ENCODE assay signal across 18 mouse cellular contexts in the genomic region with DNA sequence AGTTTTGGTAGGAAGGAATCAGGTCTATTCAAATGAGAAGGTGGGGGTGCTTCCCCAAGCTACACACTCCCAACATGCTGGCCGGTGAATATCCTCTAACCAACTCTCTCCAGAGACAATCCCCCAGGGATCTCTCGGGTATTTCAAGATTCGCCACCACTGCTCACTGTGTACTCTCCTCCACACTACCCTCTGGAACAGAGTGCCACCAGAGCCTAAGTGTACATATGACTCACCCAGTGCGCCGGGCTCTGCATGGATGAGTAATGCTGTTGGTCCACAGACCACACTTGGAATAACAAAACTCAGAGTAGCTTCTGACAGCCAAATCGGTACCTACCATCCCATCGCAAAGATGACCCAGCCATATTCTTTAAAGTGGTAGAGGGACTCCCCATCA. TPM values are rescaled to one million over a fixed set of nuclear protein-coding genes. Genes with fewer than 3 reads are reported as not detected.
A peak's percentile ranks its signal among the peaks of the same experiment; 100 is the strongest.
DNase-seq lines count a peak whose midpoint lies in the region; ATAC-seq and TF ChIP-seq lines count a peak whose summit lies in the region.
"Had no signal": no experiment of that assay in that cellular context is flagged by ENCODE, and none has a peak within 500 bp of the region (broad histone marks: within the 10 kb centered on the region; RNA-seq: fewer than 3 reads in every experiment).

No protein-coding gene starts in this region.

- H3K9me3 ChIP-seq in hindbrain, postnatal 0 days (ENCODE audit: low read length) = no peaks in the 10 kb centered on the region
- H3K9me3 ChIP-seq in hindbrain, embryonic 14.5 days (ENCODE audit: control insufficient read depth, low read length) = no peaks in the 10 kb centered on the region
- no peaks in the 10 kb centered on the region for H3K9me3 ChIP-seq in stomach, postnatal 0 days (ENCODE audit: control insufficient read depth, low read length)
- H3K9me3 ChIP-seq: heart, embryonic 15.5 days; limb, embryonic 15.5 days had no signal

- ATAC-seq in hindbrain, postnatal 0 days = no peak
- ATAC-seq in hindbrain, embryonic 14.5 days (ENCODE audit: low FRiP score) = no peak
- peak; percentile 87 for ATAC-seq in stomach, postnatal 0 days (ENCODE audit: low FRiP score, low TSS enrichment)
- ATAC-seq: intestine, postnatal 0 days had no signal

- H3K4me1 ChIP-seq in hindbrain, postnatal 0 days (ENCODE audit: insufficient read depth, low read length) = 0 out of 2 replicates have a peak, but pooled peaks cover 4% of the 10 kb centered on the region
- peaks cover 40% of the 10 kb centered on the region for H3K4me1 ChIP-seq in hindbrain, embryonic 14.5 days (replicated peaks; ENCODE audit: control insufficient read depth, insufficient read depth, low read length)
- no peaks in the 10 kb centered on the region for H3K4me1 ChIP-seq in stomach, postnatal 0 days (replicated peaks; ENCODE audit: control insufficient read depth, insufficient read depth)
- peaks cover 4% of the 10 kb centered on the region; the same call in 1 of the 2 replicates for H3K4me1 ChIP-seq in lung, adult 2 months (ENCODE audit: control insufficient read depth, insufficient read depth, low read length)

- TF ChIP-seq EP300 in stomach, postnatal 0 days (optimal IDR thresholded peaks at IDR 0.05) = no peak

- no peak for TF ChIP-seq CTCF in hindbrain, postnatal 0 days (IDR thresholded peaks at IDR 0.05; ENCODE audit: low read depth)
- no peak for TF ChIP-seq CTCF in stomach, postnatal 0 days (IDR thresholded peaks at IDR 0.05; ENCODE audit: low read depth)
- TF ChIP-seq CTCF in lung, adult 2 months (IDR thresholded peaks at IDR 0.05; ENCODE audit: insufficient read depth, low read length) = no peak

- no peak overlapping the region for H3K4me2 ChIP-seq in hindbrain, postnatal 0 days (ENCODE audit: low read depth, low read length)
- no peak overlapping the region for H3K4me2 ChIP-seq in hindbrain, embryonic 14.5 days (replicated peaks)
- no peak overlapping the region for H3K4me2 ChIP-seq in stomach, postnatal 0 days (replicated peaks; ENCODE audit: low read depth)
- H3K4me2 ChIP-seq: heart, embryonic 15.5 days; limb, embryonic 15.5 days had no signal

- WGBS in hindbrain, postnatal 0 days = 82% methylated on average over 7 of the region's 7 CpGs
- WGBS in hindbrain, embryonic 14.5 days = 75% methylated on average over 7 of the region's 7 CpGs
- WGBS in stomach, postnatal 0 days = 64% methylated on average over 7 of the region's 7 CpGs
- whole genome bisulfite sequencing in lung, adult 2 months = 78% methylated on average over 7 of the region's 7 CpGs

- no peak overlapping the region for H3K9ac ChIP-seq in hindbrain, postnatal 0 days (replicated peaks; ENCODE audit: low read length)
- H3K9ac ChIP-seq in hindbrain, embryonic 14.5 days = no peak overlapping the region
- no peak overlapping the region for H3K9ac ChIP-seq in stomach, postnatal 0 days (ENCODE audit: low read length)
- H3K9ac ChIP-seq: heart, embryonic 15.5 days; limb, embryonic 15.5 days had no signal

- DNase-seq in hindbrain, postnatal 0 days (ENCODE audit: low spot score) = peak; percentile 1
- no peak for DNase-seq in hindbrain, embryonic 14.5 days (ENCODE audit: low spot score)
- peak; percentile 15 to 25 for DNase-seq in urinary bladder, adult 18-20 months (ENCODE audit: low spot score in 2 of 2)
- no peak for DNase-seq in urinary bladder, postnatal 25 days (ENCODE audit: low spot score)
- DNase-seq in adrenal gland, adult 8-10 months = peak; percentile 58
- peak; percentile 52 for DNase-seq in stomach, postnatal 0 days (ENCODE audit: low spot score)
- DNase-seq in lung, adult 2 months = no peak
- DNase-seq in cerebellum, adult 9-11 months = no peak
- DNase-seq: cerebellum, adult 18-20 months; embryo, embryonic 11 days; heart, adult 11 months; kidney, postnatal 14 days; lung, adult 18-20 months had no signal

- H3K27me3 ChIP-seq in hindbrain, postnatal 0 days (ENCODE audit: insufficient read depth, low read length) = no peaks in the 10 kb centered on the region
- H3K27me3 ChIP-seq in hindbrain, embryonic 14.5 days (ENCODE audit: control insufficient read depth, insufficient read depth, low read length) = no peaks in the 10 kb centered on the region
- no peaks in the 10 kb centered on the region for H3K27me3 ChIP-seq in stomach, postnatal 0 days (ENCODE audit: control insufficient read depth, insufficient read depth, low read length)

- TF ChIP-seq POLR2A in lung, adult 2 months (IDR thresholded peaks at IDR 0.05; ENCODE audit: borderline replicate concordance, extremely low read depth, low read depth, low read length) = no peak

- H3K36me3 ChIP-seq in hindbrain, postnatal 0 days (ENCODE audit: insufficient read depth, low read length) = peaks cover 7% of the 10 kb centered on the region; the same call in 1 of the 2 replicates
- H3K36me3 ChIP-seq in hindbrain, embryonic 14.5 days (replicated peaks; ENCODE audit: control insufficient read depth, insufficient read depth) = peaks cover 32% of the 10 kb centered on the region
- no peaks in the 10 kb centered on the region for H3K36me3 ChIP-seq in stomach, postnatal 0 days (ENCODE audit: control insufficient read depth, insufficient read depth, low read length)
- H3K36me3 ChIP-seq: heart, embryonic 15.5 days had no signal

- no peak overlapping the region for H3K27ac ChIP-seq in hindbrain, postnatal 0 days
- no peak overlapping the region for H3K27ac ChIP-seq in hindbrain, embryonic 14.5 days
- H3K27ac ChIP-seq in stomach, postnatal 0 days (replicated peaks) = no peak overlapping the region
- H3K27ac ChIP-seq: heart, embryonic 15.5 days; limb, embryonic 15.5 days had no signal

- H3K4me3 ChIP-seq in hindbrain, postnatal 0 days (ENCODE audit: low read length) = no peak overlapping the region
- no peak overlapping the region for H3K4me3 ChIP-seq in hindbrain, embryonic 14.5 days (replicated peaks; ENCODE audit: low read length)
- H3K4me3 ChIP-seq in stomach, postnatal 0 days (ENCODE audit: low read depth, low read length) = no peak overlapping the region
- no peak overlapping the region for H3K4me3 ChIP-seq in lung, adult 2 months (replicated peaks; ENCODE audit: extremely low read depth, low read depth, low read length)
- H3K4me3 ChIP-seq: erythroblast, embryonic 14.5 days; heart, embryonic 15.5 days; limb, embryonic 15.5 days; megakaryocyte, embryonic 14.5 days had no signal

RNA-seq across cellular contexts. Expression of a gene that starts 5.4 kb away (rescaled TPM):
- 1,247 and 1,290 TPM in 2 replicates for total RNA-seq in hindbrain, postnatal 0 days (2014; rRNA removed)
- 675 and 695 TPM in 2 replicates for polyA plus RNA-seq in hindbrain, postnatal 0 days (2015; fragmentation: Nextera tagmentation; extraction: Ambion mirVana)
- polyA plus RNA-seq in hindbrain, embryonic 14.5 days (2014; fragmentation: Nextera tagmentation; extraction: Ambion mirVana) = 525 and 527 TPM in 2 replicates
- 100 to 1,000 TPM in 2 of 4 experiments, 10 to 100 TPM in 2; 40.6 to 123 (median 83.0) TPM for total RNA-seq in adrenal gland, adult 8-10 months (2022)
- 31.4 and 38.5 TPM in 2 replicates for polyA plus RNA-seq in stomach, postnatal 0 days (2015; fragmentation: Nextera tagmentation; extraction: Ambion mirVana)
- 35.8 and 51.4 TPM in 2 replicates for polyA plus RNA-seq in lung, adult 2 months (2012; rRNA removed)

RNA-seq across cellular contexts. Expression of a gene that starts 27.7 kb away (rescaled TPM):
- 62.6 and 78.9 TPM in 2 replicates for total RNA-seq in hindbrain, postnatal 0 days (2014; rRNA removed)
- polyA plus RNA-seq in hindbrain, postnatal 0 days (2015; fragmentation: Nextera tagmentation; extraction: Ambion mirVana) = 31.5 and 34.8 TPM in 2 replicates
- polyA plus RNA-seq in hindbrain, embryonic 14.5 days (2014; fragmentation: Nextera tagmentation; extraction: Ambion mirVana) = 28.1 and 33.8 TPM in 2 replicates
- total RNA-seq in adrenal gland, adult 8-10 months (2022) = 10 to 100 TPM; 32.5 to 43.7 (median 39.8) TPM
- 25.1 and 26.1 TPM in 2 replicates for polyA plus RNA-seq in stomach, postnatal 0 days (2015; fragmentation: Nextera tagmentation; extraction: Ambion mirVana)
- 80.0 and 90.8 TPM in 2 replicates for polyA plus RNA-seq in lung, adult 2 months (2012; rRNA removed)

RNA-seq across cellular contexts. Expression of a gene that starts 29.1 kb away (rescaled TPM):
- 35.3 and 37.0 TPM in 2 replicates for total RNA-seq in hindbrain, postnatal 0 days (2014; rRNA removed)
- 21.7 and 23.3 TPM in 2 replicates for polyA plus RNA-seq in hindbrain, postnatal 0 days (2015; fragmentation: Nextera tagmentation; extraction: Ambion mirVana)
- polyA plus RNA-seq in hindbrain, embryonic 14.5 days (2014; fragmentation: Nextera tagmentation; extraction: Ambion mirVana) = 27.0 and 30.2 TPM in 2 replicates
- 10 to 100 TPM; 26.9 to 51.6 (median 35.2) TPM for total RNA-seq in adrenal gland, adult 8-10 months (2022)
- polyA plus RNA-seq in stomach, postnatal 0 days (2015; fragmentation: Nextera tagmentation; extraction: Ambion mirVana) = 24.2 and 25.0 TPM in 2 replicates
- polyA plus RNA-seq in lung, adult 2 months (2012; rRNA removed) = 11.1 and 12.6 TPM in 2 replicates

RNA-seq across cellular contexts. Expression of a gene that starts 32.6 kb away (rescaled TPM):
- 55.2 and 88.4 TPM in 2 replicates for total RNA-seq in hindbrain, postnatal 0 days (2014; rRNA removed)
- polyA plus RNA-seq in hindbrain, postnatal 0 days (2015; fragmentation: Nextera tagmentation; extraction: Ambion mirVana) = 49.4 and 56.0 TPM in 2 replicates
- 45.8 and 48.5 TPM in 2 replicates for polyA plus RNA-seq in hindbrain, embryonic 14.5 days (2014; fragmentation: Nextera tagmentation; extraction: Ambion mirVana)
- total RNA-seq in adrenal gland, adult 8-10 months (2022) = 100 to 1,000 TPM; 122 to 168 (median 148) TPM
- 39.8 and 42.8 TPM in 2 replicates for polyA plus RNA-seq in stomach, postnatal 0 days (2015; fragmentation: Nextera tagmentation; extraction: Ambion mirVana)
- 176 and 184 TPM in 2 replicates for polyA plus RNA-seq in lung, adult 2 months (2012; rRNA removed)

Comparison
In these comparisons a context has a peak if more than half of its experiments do, and no peak if none do; other contexts are left out.
1. DNase-seq: peak in hindbrain, postnatal 0 days (single experiment), urinary bladder, adult 18-20 months (2 of 2), adrenal gland, adult 8-10 months (single experiment) and stomach, postnatal 0 days (single experiment); none in hindbrain, embryonic 14.5 days (single experiment), urinary bladder, postnatal 25 days (single experiment), lung, adult 2 months (single experiment) and cerebellum, adult 9-11 months (single experiment).
2. RNA of a gene that starts 5.4 kb away (polyA plus RNA-seq): 675 to 695 TPM in hindbrain, postnatal 0 days and 525 to 527 TPM in hindbrain, embryonic 14.5 days; 35.8 to 51.4 TPM in lung, adult 2 months and 31.4 to 38.5 TPM in stomach, postnatal 0 days; every median in the first group is over 10 times any median in the second.